Mouse (Mus musculus): ENCODE results near the gene Acbd4. TPM values are rescaled to one million over a fixed set of nuclear protein-coding genes. Genes with fewer than 3 reads are reported as not detected.

The Acbd4 gene
- polyA plus RNA-seq, 1 experiment from 2014 or later: 36.6 TPM

DNA sequence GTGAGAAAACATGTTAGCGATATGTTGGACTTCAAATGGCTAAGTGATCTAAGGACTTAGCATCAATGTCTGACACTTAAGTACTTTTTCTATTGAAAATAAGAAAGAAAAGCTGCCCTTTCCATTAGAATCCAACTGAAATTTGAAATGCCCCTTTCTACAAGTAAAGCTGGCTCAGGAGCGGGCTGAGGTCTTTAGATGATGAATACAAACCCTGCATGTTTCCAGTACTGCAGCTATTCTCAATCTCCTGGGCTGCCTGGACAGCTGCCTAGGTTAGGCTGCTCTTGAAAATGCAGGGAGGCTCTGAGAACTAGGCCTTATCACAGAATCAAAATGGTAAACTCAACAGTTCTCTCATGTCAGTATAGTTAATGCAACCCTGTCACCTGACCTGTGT, 17.4 kb downstream of the Acbd4 start:
- H3K27ac ChIP-seq: no peak overlapping the region
- H3K4me1 ChIP-seq (replicated peaks; ENCODE audit: insufficient read depth, low read length): peaks cover 19% of the 10 kb centered on the region; the same call in 1 of the 2 replicates
- peak overlapping the region; percentile 89 for H3K4me2 ChIP-seq (ENCODE audit: low read length)
- no peak for ATAC-seq (replicated peaks; ENCODE audit: low FRiP score, low read depth)
- DNase-seq (ENCODE audit: low spot score): no peak
- no peak overlapping the region; the same call in 1 of the 2 replicates for H3K4me3 ChIP-seq (replicated peaks; ENCODE audit: low read depth, low read length)
- no peaks in the 10 kb centered on the region for H3K9me3 ChIP-seq (replicated peaks; ENCODE audit: low read length)
- H3K36me3 ChIP-seq (ENCODE audit: insufficient read depth, low read length): no peaks in the 10 kb centered on the region
- no peak for TF ChIP-seq CTCF (IDR thresholded peaks at IDR 0.05; ENCODE audit: low read depth)
- WGBS: 81% methylated on average over 2 of the region's 2 CpGs
- H3K27me3 ChIP-seq (ENCODE audit: insufficient read depth, low read length): no peaks in the 10 kb centered on the region
- H3K9ac ChIP-seq (ENCODE audit: low read depth, low read length): no peak overlapping the region

DNA sequence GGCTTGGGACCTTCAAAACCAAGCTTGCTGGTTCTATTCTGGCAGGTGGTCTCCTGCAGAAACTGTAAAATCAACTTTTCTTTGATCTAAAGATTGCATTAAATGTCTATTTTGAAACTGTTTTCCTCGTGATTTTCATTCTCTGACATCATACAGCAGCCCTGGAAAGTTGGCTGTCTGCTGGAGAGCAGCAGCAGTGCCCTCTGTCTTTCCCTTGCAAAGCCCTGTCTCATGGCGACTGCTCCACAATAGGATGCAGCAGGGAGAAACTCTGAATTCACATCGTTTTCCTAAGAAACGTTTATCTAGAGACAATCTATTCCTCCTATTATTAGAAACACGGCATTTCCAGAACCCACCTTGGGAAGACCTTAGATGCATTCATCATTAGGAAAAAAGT, 18.1 kb downstream of the Acbd4 start:
- 46% methylated on average over 5 of the region's 5 CpGs for WGBS

DNA sequence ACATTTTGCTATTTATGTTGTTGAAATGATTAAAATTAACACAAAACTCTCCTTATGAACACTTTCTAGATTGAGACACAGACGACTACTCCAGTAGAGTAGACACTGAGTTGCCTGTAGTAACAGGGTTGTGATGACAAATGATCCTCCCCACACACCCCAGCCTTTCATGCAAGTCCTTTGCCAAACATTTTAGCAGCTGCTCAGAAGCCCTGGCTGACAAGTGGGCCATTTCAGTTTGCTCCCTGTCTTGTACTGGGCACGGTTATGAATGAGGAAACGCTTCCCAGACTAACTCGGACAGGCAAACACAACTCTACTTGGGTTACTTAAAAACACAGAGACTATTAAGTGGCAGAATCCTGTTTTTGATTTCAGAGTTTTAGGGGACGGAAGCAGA, 18.8 kb downstream of the Acbd4 start:
- no peaks in the 10 kb centered on the region for H3K9me3 ChIP-seq (replicated peaks; ENCODE audit: low read length)
- no peak overlapping the region for H3K4me3 ChIP-seq (replicated peaks; ENCODE audit: low read depth, low read length)
- no peak overlapping the region for H3K27ac ChIP-seq
- H3K9ac ChIP-seq (ENCODE audit: low read depth, low read length): no peak overlapping the region
- TF ChIP-seq CTCF (IDR thresholded peaks at IDR 0.05; ENCODE audit: low read depth): no peak
- peaks cover 14% of the 10 kb centered on the region; the same call in 1 of the 2 replicates for H3K4me1 ChIP-seq (replicated peaks; ENCODE audit: insufficient read depth, low read length)
- WGBS: 44% methylated on average over 5 of the region's 5 CpGs
- no peak for DNase-seq (ENCODE audit: low spot score)
- H3K4me2 ChIP-seq (ENCODE audit: low read length): no peak overlapping the region
- no peaks in the 10 kb centered on the region for H3K27me3 ChIP-seq (ENCODE audit: insufficient read depth, low read length)
- no peaks in the 10 kb centered on the region for H3K36me3 ChIP-seq (ENCODE audit: insufficient read depth, low read length)
- no peak for ATAC-seq (replicated peaks; ENCODE audit: low FRiP score, low read depth)

More for the DNA sequence above, 18.1 kb downstream of the Acbd4 start:
- DNase-seq (ENCODE audit: low spot score) (no peak), ATAC-seq (replicated peaks; ENCODE audit: low FRiP score, low read depth) (no peak)
- no peak overlapping the region for H3K4me3 ChIP-seq (replicated peaks; ENCODE audit: low read depth, low read length)
- H3K36me3 ChIP-seq (ENCODE audit: insufficient read depth, low read length): no peaks in the 10 kb centered on the region
- no peak overlapping the region for H3K27ac ChIP-seq
- H3K9ac ChIP-seq (ENCODE audit: low read depth, low read length): no peak overlapping the region
- H3K4me1 ChIP-seq (replicated peaks; ENCODE audit: insufficient read depth, low read length): peaks cover 17% of the 10 kb centered on the region; the same call in 1 of the 2 replicates
- no peaks in the 10 kb centered on the region for H3K27me3 ChIP-seq (ENCODE audit: insufficient read depth, low read length)
- H3K9me3 ChIP-seq (replicated peaks; ENCODE audit: low read length): no peaks in the 10 kb centered on the region
- H3K4me2 ChIP-seq (ENCODE audit: low read length): no peak overlapping the region
- peak; percentile 18; the same call in 1 of the 2 replicates for TF ChIP-seq CTCF (IDR thresholded peaks at IDR 0.05; ENCODE audit: low read depth)

DNA sequence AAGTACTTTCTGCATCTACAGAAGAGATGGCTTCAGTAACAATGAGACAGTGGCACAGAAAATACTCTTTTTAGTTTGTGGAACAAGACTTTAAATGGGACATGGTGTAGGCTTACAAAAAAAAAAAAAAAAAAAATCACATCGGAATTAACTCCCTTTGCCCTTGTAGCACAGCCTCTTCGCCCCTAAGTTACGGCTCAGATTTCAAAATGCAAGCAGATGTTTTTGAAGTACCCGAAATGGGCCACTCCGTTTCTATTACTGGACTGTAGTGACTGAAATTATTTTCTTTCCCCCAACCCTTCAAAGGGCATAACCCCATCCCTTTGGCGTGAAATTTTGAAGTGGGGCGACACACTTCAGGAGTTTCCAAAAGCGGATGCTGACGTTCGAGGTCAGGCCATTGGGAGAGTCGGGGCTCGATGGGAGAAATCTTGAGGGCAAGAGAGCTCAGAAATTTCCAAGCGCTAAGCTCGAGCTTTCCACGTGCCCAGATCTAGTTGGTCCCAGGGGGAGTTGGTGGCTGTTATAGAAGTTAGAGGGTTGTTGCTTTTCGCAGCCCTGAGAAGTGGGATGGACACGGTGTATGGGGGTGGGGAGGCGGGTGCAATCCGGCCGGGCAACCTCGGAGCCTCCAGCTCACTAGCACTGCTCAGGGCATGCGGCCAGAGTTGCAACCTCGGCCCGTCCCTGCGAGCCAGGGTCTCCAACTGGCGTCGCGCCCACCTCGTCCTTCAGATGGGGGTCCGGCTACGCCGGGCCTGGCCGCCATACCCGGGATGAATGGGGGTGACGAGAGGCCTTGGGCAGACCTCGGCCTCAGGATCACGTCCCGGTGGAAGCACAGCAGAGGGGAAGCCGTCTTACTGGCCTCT, 30.5 kb downstream of the Acbd4 start, which contains the start of gene Hexim2:
Hexim2 (plus strand) TSS at position 729 of the 875 bp plus-strand sequence.
- Histone ChIP-seq H3K9me3 (replicated peaks; ENCODE audit: low read length) (no peaks in the 10 kb centered on the region), H3K9ac (ENCODE audit: low read depth, low read length) (peak within 1 kb of the TSS; percentile 99), H3K4me1 (replicated peaks; ENCODE audit: insufficient read depth, low read length) (peaks cover 16% of the 10 kb centered on the region), H3K27ac (peak within 1 kb of the TSS; percentile 98), H3K27me3 (ENCODE audit: insufficient read depth, low read length) (no peaks in the 10 kb centered on the region), H3K36me3 (ENCODE audit: insufficient read depth, low read length) (no peaks in the 10 kb centered on the region), H3K4me3 (replicated peaks; ENCODE audit: low read depth, low read length) (peak within 1 kb of the TSS; percentile 92), H3K4me2 (ENCODE audit: low read length) (peak within 1 kb of the TSS; percentile 61)
- WGBS: under 1% methylated on average over 39 of the region's 39 CpGs
- peak; percentile 71 for DNase-seq (ENCODE audit: low spot score)
- ATAC-seq (replicated peaks; ENCODE audit: low FRiP score, low read depth): peak; percentile 49
- TF ChIP-seq CTCF (IDR thresholded peaks at IDR 0.05; ENCODE audit: low read depth): no peak

DNA sequence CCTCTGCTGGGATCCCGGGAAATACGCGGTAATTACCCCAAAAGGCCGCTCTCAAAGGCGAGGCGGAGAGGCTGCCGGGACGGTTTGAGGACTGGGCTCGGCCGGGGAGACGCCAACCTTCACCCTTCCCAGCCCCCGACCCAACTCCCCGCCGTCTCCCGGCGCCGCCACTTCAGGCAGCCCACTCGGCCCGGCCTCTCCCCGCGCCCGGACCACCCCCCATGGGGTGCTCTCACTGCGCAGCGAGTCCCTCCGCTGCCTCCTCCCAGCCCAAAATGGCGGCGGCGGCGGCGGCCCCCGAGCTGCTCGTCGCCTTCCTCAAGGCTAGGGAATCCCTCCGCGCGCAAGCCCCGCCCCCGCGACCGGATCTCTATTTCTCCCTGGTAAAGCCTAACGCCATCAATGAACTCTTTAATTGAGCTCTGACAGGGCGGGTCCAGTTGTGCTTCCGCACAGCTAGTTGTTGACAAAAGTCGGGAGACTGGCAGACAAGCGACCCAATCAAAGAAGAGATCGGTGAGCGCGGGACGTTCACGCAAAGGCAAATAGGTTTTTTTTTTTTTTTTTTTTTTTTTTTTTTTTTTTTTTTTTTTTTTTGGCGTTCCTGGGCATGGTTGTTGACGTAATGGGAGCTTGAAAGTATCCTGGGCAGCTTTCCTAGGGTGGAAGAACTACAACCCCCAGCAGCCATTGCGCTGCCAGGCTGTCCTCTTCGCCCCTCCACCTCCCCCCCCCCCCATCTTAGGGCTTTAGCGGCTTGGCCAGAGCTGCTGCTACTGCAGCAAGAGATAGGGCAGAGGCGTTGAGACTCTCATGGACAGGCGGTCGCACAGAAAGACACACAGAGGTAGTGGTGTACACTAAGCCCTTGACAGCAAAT, 31.3 kb downstream of the Acbd4 start:
- H3K9ac ChIP-seq (ENCODE audit: low read depth, low read length): peak overlapping the region; percentile 99
- no peaks in the 10 kb centered on the region for H3K36me3 ChIP-seq (ENCODE audit: insufficient read depth, low read length)
- H3K4me3 ChIP-seq (replicated peaks; ENCODE audit: low read depth, low read length): peak overlapping the region; percentile 92
- TF ChIP-seq CTCF (IDR thresholded peaks at IDR 0.05; ENCODE audit: low read depth): no peak
- peaks cover 16% of the 10 kb centered on the region for H3K4me1 ChIP-seq (replicated peaks; ENCODE audit: insufficient read depth, low read length)
- no peaks in the 10 kb centered on the region for H3K27me3 ChIP-seq (ENCODE audit: insufficient read depth, low read length)
- peak overlapping the region; percentile 61 for H3K4me2 ChIP-seq (ENCODE audit: low read length)
- H3K27ac ChIP-seq: peak overlapping the region; percentile 98
- DNase-seq (ENCODE audit: low spot score) (peak; percentile 100), ATAC-seq (replicated peaks; ENCODE audit: low FRiP score, low read depth) (peak; percentile 94)
- 1% methylated on average over 56 of the region's 58 CpGs for WGBS
- H3K9me3 ChIP-seq (replicated peaks; ENCODE audit: low read length): no peaks in the 10 kb centered on the region

Measured in kidney, postnatal 0 days (tissue).